Mouse (Mus musculus) forelimb bud, embryonic 11.5 days (tissue): ENCODE measurements around the gene Ano4.

ENCODE experiments used
- DNase-seq: peaks from one replicate; pipeline ENCODE4 v3.0.0-alpha.2; 2012; ENCODE audit warnings: low read depth, low spot score

Ano4 gene

GRCm38 (mm10) chr10:88960791-88961190 lies 383.8 kb downstream of the Ano4 start:
- no peak for DNase-seq

GRCm38 (mm10) chr10:88950297-88950653 lies 394.3 kb downstream of the Ano4 start:
- DNase-seq = no peak

GRCm38 (mm10) chr10:88949649-88950296 lies 394.8 kb downstream of the Ano4 start:
- DNase-seq = no peak
